Mouse (Mus musculus) forebrain, embryonic 16.5 days (tissue): ENCODE data around the gene Zfp710. TPM values are rescaled to one million over a fixed set of nuclear protein-coding genes. Genes with fewer than 3 reads are reported as not detected.

Experiments used
- ATAC-seq: fragments of 200-750 bp; cut with Nextera tagmentation; 2 replicates; pipeline ENCODE4 v1.8.0; 2017; ENCODE audit warnings: mild to moderate bottlenecking, moderate library complexity
- H3K27ac ChIP-seq: fragments of 300-500 bp; sonication (generic); 2 replicates; pipeline ENCODE4 v1.5.1; 2014; ENCODE audit warnings: low read length, control low read depth
- H3K27me3 ChIP-seq: fragments of 300-500 bp; sonication (generic); replicated peaks from 2 replicates; pipeline ENCODE4 v1.6.1; 2014; ENCODE audit warnings: low read length; ENCODE audit not compliant: control insufficient read depth, insufficient read depth
- H3K36me3 ChIP-seq: fragments of 300-500 bp; sonication (generic); 2 replicates; pipeline ENCODE4 v1.6.1; 2014; ENCODE audit not compliant: control insufficient read depth, insufficient read depth
- H3K4me1 ChIP-seq: fragments of 300-500 bp; sonication (generic); replicated peaks from 2 replicates; pipeline ENCODE4 v1.6.1; 2014; ENCODE audit warnings: low read length; ENCODE audit not compliant: control insufficient read depth, insufficient read depth
- H3K4me2 ChIP-seq: fragments of 300-500 bp; sonication (generic); 2 replicates; pipeline ENCODE4 v1.6.1; 2014; ENCODE audit warnings: mild to moderate bottlenecking, low read length, control low read depth
- H3K4me3 ChIP-seq: fragments of 300-500 bp; sonication (generic); replicated peaks from 2 replicates; pipeline ENCODE4 v1.5.1; 2014; ENCODE audit warnings: mild to moderate bottlenecking, low read length, control low read depth
- H3K9ac ChIP-seq: fragments of 300-500 bp; sonication (generic); replicated peaks from 2 replicates; pipeline ENCODE4 v1.6.1; 2014; ENCODE audit warnings: low read depth, low read length, control low read depth
- H3K9me3 ChIP-seq: fragments of 300-500 bp; sonication (generic); 2 replicates; pipeline ENCODE4 v1.6.1; 2016; ENCODE audit warnings: low read length; ENCODE audit not compliant: control insufficient read depth
- WGBS: fragments of 180-500 bp; shearing (Covaris S2); extraction: QIAGEN DNeasy Blood & Tissue Kit; methylation state at CpG from one replicate; pipeline ENCODE4 v1.1.7; 2014; 5-methylcytosine and 5-hydroxymethylcytosine counted together
- polyA plus RNA-seq: library from polyadenylated mRNA; unstranded; fragments of >200 nt; fragmentation: Nextera tagmentation; extraction: Ambion mirVana; gene quantifications from 2 replicates; pipeline ENCODE4 v1.2.1, GENCODE M21; 2015

Zfp710 gene
- polyA plus RNA-seq, 1 experiment from 2014 or later: 18.7 TPM

- Histone ChIP-seq H3K9ac (no peak overlapping the region), H3K4me2 (no peak overlapping the region), H3K36me3 (no peaks in the 10 kb centered on the region), H3K4me3 (no peak overlapping the region), H3K4me1 (no peaks in the 10 kb centered on the region), H3K27me3 (no peaks in the 10 kb centered on the region), H3K9me3 (no peaks in the 10 kb centered on the region), H3K27ac (no peak overlapping the region)
- ATAC-seq: no peak
- WGBS: 88% methylated on average over 5 of the region's 5 CpGs
These were observed 13.9 kb upstream of the Zfp710 start for GRCm38 (mm10) chr7:80010680-80011079.

GRCm38 (mm10) chr7:80011470-80011869 is 13.1 kb upstream of the Zfp710 start:
- no peaks in the 10 kb centered on the region for H3K4me1 ChIP-seq
- H3K27ac ChIP-seq: no peak overlapping the region
- ATAC-seq: no peak
- no peaks in the 10 kb centered on the region for H3K9me3 ChIP-seq
- no peak overlapping the region for H3K4me3 ChIP-seq
- H3K27me3 ChIP-seq: no peaks in the 10 kb centered on the region
- 53% methylated on average over 2 of the region's 2 CpGs for WGBS
- no peak overlapping the region for H3K9ac ChIP-seq
- H3K4me2 ChIP-seq: no peak overlapping the region
- no peaks in the 10 kb centered on the region for H3K36me3 ChIP-seq

GRCm38 (mm10) chr7:80013884-80014550 is 10.6 kb upstream of the Zfp710 start:
- Histone ChIP-seq H3K4me3 (no peak overlapping the region), H3K27me3 (no peaks in the 10 kb centered on the region), H3K4me2 (no peak overlapping the region), H3K36me3 (no peaks in the 10 kb centered on the region), H3K4me1 (no peaks in the 10 kb centered on the region), H3K9ac (no peak overlapping the region), H3K9me3 (no peaks in the 10 kb centered on the region), H3K27ac (no peak overlapping the region)
- ATAC-seq: no peak
- WGBS: 77% methylated on average over 7 of the region's 7 CpGs

- Histone ChIP-seq H3K9me3 (no peaks in the 10 kb centered on the region), H3K4me1 (no peaks in the 10 kb centered on the region), H3K27ac (no peak overlapping the region), H3K36me3 (no peaks in the 10 kb centered on the region), H3K4me2 (no peak overlapping the region), H3K4me3 (no peak overlapping the region), H3K27me3 (no peaks in the 10 kb centered on the region), H3K9ac (no peak overlapping the region)
- WGBS: 70% methylated on average over 21 of the region's 21 CpGs
- ATAC-seq: no peak
These were observed 9.5 kb upstream of the Zfp710 start for GRCm38 (mm10) chr7:80014826-80015755.

GRCm38 (mm10) chr7:80018506-80019452 is 5.8 kb upstream of the Zfp710 start:
- no peak for ATAC-seq
- Histone ChIP-seq H3K9me3 (no peaks in the 10 kb centered on the region), H3K36me3 (no peaks in the 10 kb centered on the region), H3K9ac (no peak overlapping the region), H3K4me3 (no peak overlapping the region), H3K4me1 (no peaks in the 10 kb centered on the region), H3K27ac (no peak overlapping the region), H3K4me2 (no peak overlapping the region), H3K27me3 (no peaks in the 10 kb centered on the region)
- 92% methylated on average over 15 of the region's 17 CpGs for WGBS

- H3K4me1 ChIP-seq: peaks cover 23% of the 10 kb centered on the region
- no peak overlapping the region; the same call in 1 of the 2 replicates for H3K9ac ChIP-seq
- no peaks in the 10 kb centered on the region for H3K27me3 ChIP-seq
- peak overlapping the region; percentile 97 for H3K27ac ChIP-seq
- peak overlapping the region; percentile 83 for H3K4me2 ChIP-seq
- peak; percentile 3; the same call in 1 of the 2 replicates for ATAC-seq
- H3K9me3 ChIP-seq: no peaks in the 10 kb centered on the region
- H3K36me3 ChIP-seq: no peaks in the 10 kb centered on the region
- no peak overlapping the region for H3K4me3 ChIP-seq
- WGBS: 62% methylated on average over 5 of the region's 5 CpGs
These were observed 786 bp upstream of the Zfp710 start for GRCm38 (mm10) chr7:80023621-80024435.

- under 1% methylated on average over 28 of the region's 28 CpGs for WGBS
These were observed 940 bp downstream of the Zfp710 start for GRCm38 (mm10) chr7:80025391-80026117.

More at GRCm38 (mm10) chr7:80025391-80026117, 940 bp downstream of the Zfp710 start:
- H3K27ac ChIP-seq: peak overlapping the region; percentile 97
- peaks cover 30% of the 10 kb centered on the region for H3K4me1 ChIP-seq
- H3K36me3 ChIP-seq: no peaks in the 10 kb centered on the region
- ATAC-seq: peak; percentile 18
- no peaks in the 10 kb centered on the region for H3K9me3 ChIP-seq
- H3K9ac ChIP-seq: peak overlapping the region; percentile 96
- peak overlapping the region; percentile 57 for H3K4me3 ChIP-seq
- H3K27me3 ChIP-seq: no peaks in the 10 kb centered on the region
- peak overlapping the region; percentile 83 for H3K4me2 ChIP-seq
